Mouse (Mus musculus) hindbrain, embryonic 15.5 days (tissue): Measurements from ENCODE around the gene Olfr902. TPM values are rescaled to one million over a fixed set of nuclear protein-coding genes. Genes with fewer than 3 reads are reported as not detected.

Source experiments
- polyA plus RNA-seq: library from polyadenylated mRNA; unstranded; fragments of >200 nt; fragmentation: Nextera tagmentation; extraction: Ambion mirVana; gene quantifications from 2 replicates; pipeline ENCODE4 v1.2.1, GENCODE M21; 2015

Olfr902 gene
- polyA plus RNA-seq, 1 experiment from 2014 or later, result not detected

Other genes with a start within 250 kb of the Olfr902 start
- not detected in 2 replicates for gene Olfr893, start 239.3 kb upstream of the Olfr902 start, polyA plus RNA-seq
- gene Olfr894, start 229.6 kb upstream of the Olfr902 start, polyA plus RNA-seq, result not detected in 2 replicates
- gene Olfr143, start 194.9 kb upstream of the Olfr902 start, polyA plus RNA-seq, result not detected in 2 replicates
- gene Olfr895, start 179.8 kb upstream of the Olfr902 start, polyA plus RNA-seq, result not detected in 2 replicates
- not detected in 2 replicates for gene Olfr896-ps1, start 156.5 kb upstream of the Olfr902 start, polyA plus RNA-seq
- not detected in 2 replicates for gene Olfr25, start 118.6 kb upstream of the Olfr902 start, polyA plus RNA-seq
- gene Olfr898, start 99.2 kb upstream of the Olfr902 start, polyA plus RNA-seq, result not detected in 2 replicates
- not detected in 2 replicates for gene Olfr250, start 80.8 kb upstream of the Olfr902 start, polyA plus RNA-seq
- gene Olfr251, start 70.6 kb upstream of the Olfr902 start, polyA plus RNA-seq, result not detected in 2 replicates
- gene Olfr147, start 46.0 kb upstream of the Olfr902 start, polyA plus RNA-seq, result not detected in 2 replicates
- gene Olfr901, start 18.2 kb upstream of the Olfr902 start, polyA plus RNA-seq, result not detected in 2 replicates
- gene Olfr904, start 15.5 kb downstream of the Olfr902 start, polyA plus RNA-seq, result not detected in 2 replicates
- gene Olfr905, start 23.5 kb downstream of the Olfr902 start, polyA plus RNA-seq, result not detected in 2 replicates
- not detected in 2 replicates for gene Olfr906, start 39.4 kb downstream of the Olfr902 start, polyA plus RNA-seq
- not detected in 2 replicates for gene Olfr907, start 48.1 kb downstream of the Olfr902 start, polyA plus RNA-seq
- not detected in 2 replicates for gene Olfr911-ps1, start 73.9 kb downstream of the Olfr902 start, polyA plus RNA-seq
- not detected in 2 replicates for gene Olfr910, start 90.2 kb downstream of the Olfr902 start, polyA plus RNA-seq
- gene Olfr912, start 132.5 kb downstream of the Olfr902 start, polyA plus RNA-seq, result not detected in 2 replicates
- gene Olfr913, start 145.1 kb downstream of the Olfr902 start, polyA plus RNA-seq, result not detected in 2 replicates
- gene Olfr914, start 157.4 kb downstream of the Olfr902 start, polyA plus RNA-seq, result not detected in 2 replicates
- gene Olfr916, start 212.2 kb downstream of the Olfr902 start, polyA plus RNA-seq, result not detected in 2 replicates
- not detected in 2 replicates for gene Olfr917, start 218.2 kb downstream of the Olfr902 start, polyA plus RNA-seq
- gene Olfr918, start 226.9 kb downstream of the Olfr902 start, polyA plus RNA-seq, result not detected in 2 replicates